26 mouse cellular contexts compared by ENCODE assay signal in genomic region chr17:45144656-45145055, GRCm38 (mm10).
A peak's percentile ranks its signal among the peaks of the same experiment; 100 is the strongest.
DNase-seq lines count a peak whose midpoint lies in the region; ATAC-seq lines count a peak whose summit lies in the region.
"Had no signal": no experiment of that assay in that cellular context is flagged by ENCODE, and none has a peak within 500 bp of the region (broad histone marks: within the 10 kb centered on the region; RNA-seq: fewer than 3 reads in every experiment).

No protein-coding gene starts in this region.

- no peaks in the 10 kb centered on the region for H3K36me3 ChIP-seq in hindbrain, embryonic 15.5 days
- H3K36me3 ChIP-seq in hindbrain, embryonic 10.5 days = no peaks in the 10 kb centered on the region
- H3K36me3 ChIP-seq in limb, embryonic 15.5 days = no peaks in the 10 kb centered on the region
- H3K36me3 ChIP-seq: forebrain, embryonic 15.5 days; heart, embryonic 12.5 days; kidney, embryonic 15.5 days; midbrain, embryonic 15.5 days; neural tube, embryonic 12.5 days had no signal

- peak; percentile 36 to 44 for DNase-seq in cerebellum, postnatal 14 days
- no peak for DNase-seq in cerebellum, adult 11 months
- DNase-seq in hindbrain, embryonic 10.5 days (ENCODE audit: low spot score) = no peak
- peak; percentile 27 for DNase-seq in ovary, postnatal 36 days (ENCODE audit: low spot score)
- DNase-seq in ovary, postnatal 10 days (ENCODE audit: low spot score) = no peak
- DNase-seq in retina, embryonic 14.5 days (ENCODE audit: low spot score) = no peak
- DNase-seq: adrenal gland, postnatal 25 days; cerebellum, adult 8-10 months; heart, adult 2 months; heart, postnatal 4 days; kidney, adult 18-20 months; kidney, postnatal 25 days; liver; lung, adult 2 months; lung, postnatal 10 days; retina, postnatal 1 day; right cerebral cortex, postnatal 14 days; thymus, postnatal 14 days had no signal

- 0 out of 2 replicates have a peak overlapping the region, but pooled peaks have one; percentile 37 for H3K27ac ChIP-seq in hindbrain, embryonic 15.5 days (replicated peaks)
- H3K27ac ChIP-seq in hindbrain, embryonic 10.5 days = no peak overlapping the region
- peak overlapping the region; percentile 28; the same call in 1 of the 2 replicates for H3K27ac ChIP-seq in limb, embryonic 15.5 days
- H3K27ac ChIP-seq: forebrain, embryonic 15.5 days; heart, adult 2 months; kidney, embryonic 15.5 days; liver, embryonic 14.5 days; midbrain, embryonic 15.5 days; neural tube, embryonic 12.5 days had no signal

- H3K4me1 ChIP-seq in hindbrain, embryonic 15.5 days (replicated peaks) = no peaks in the 10 kb centered on the region
- H3K4me1 ChIP-seq in hindbrain, embryonic 10.5 days (replicated peaks) = no peaks in the 10 kb centered on the region
- peaks cover 19% of the 10 kb centered on the region for H3K4me1 ChIP-seq in limb, embryonic 15.5 days
- H3K4me1 ChIP-seq: forebrain, embryonic 15.5 days; heart, embryonic 12.5 days; kidney, embryonic 15.5 days; midbrain, embryonic 15.5 days; neural tube, embryonic 12.5 days had no signal

- no peaks in the 10 kb centered on the region for H3K27me3 ChIP-seq in hindbrain, embryonic 15.5 days
- H3K27me3 ChIP-seq in hindbrain, embryonic 10.5 days (ENCODE audit: insufficient read depth, poor library complexity, severe bottlenecking) = no peaks in the 10 kb centered on the region
- peaks cover 16% of the 10 kb centered on the region; the same call in 1 of the 2 replicates for H3K27me3 ChIP-seq in limb, embryonic 15.5 days
- H3K27me3 ChIP-seq: forebrain, embryonic 15.5 days; heart, embryonic 12.5 days; kidney, embryonic 15.5 days; midbrain, embryonic 15.5 days; neural tube, embryonic 12.5 days had no signal

- no peak for ATAC-seq in hindbrain, embryonic 15.5 days (ENCODE audit: low FRiP score, low read depth)
- no peak for ATAC-seq in limb, embryonic 15.5 days (ENCODE audit: insufficient number of reproducible peaks, low FRiP score, low TSS enrichment, low read depth)
- ATAC-seq: forebrain, embryonic 15.5 days; midbrain, embryonic 15.5 days had no signal

- no peak overlapping the region for H3K4me2 ChIP-seq in hindbrain, embryonic 15.5 days
- no peak overlapping the region for H3K4me2 ChIP-seq in limb, embryonic 15.5 days
- H3K4me2 ChIP-seq: forebrain, embryonic 15.5 days; heart, embryonic 12.5 days; kidney, embryonic 15.5 days; midbrain, embryonic 15.5 days; neural tube, embryonic 12.5 days had no signal

- no peak overlapping the region for H3K4me3 ChIP-seq in hindbrain, embryonic 15.5 days
- no peak overlapping the region for H3K4me3 ChIP-seq in hindbrain, embryonic 10.5 days
- no peak overlapping the region for H3K4me3 ChIP-seq in limb, embryonic 15.5 days
- H3K4me3 ChIP-seq: forebrain, embryonic 15.5 days; heart, adult 2 months; heart, embryonic 12.5 days; kidney, embryonic 15.5 days; midbrain, embryonic 15.5 days; neural tube, embryonic 12.5 days had no signal

- WGBS in hindbrain, embryonic 15.5 days = 79% methylated on average over 14 of the region's 14 CpGs
- WGBS in hindbrain, embryonic 10.5 days = 90% methylated on average over 14 of the region's 14 CpGs
- 52% methylated on average over 14 of the region's 14 CpGs for WGBS in limb, embryonic 15.5 days

- no peak overlapping the region for H3K9ac ChIP-seq in hindbrain, embryonic 15.5 days
- no peak overlapping the region for H3K9ac ChIP-seq in limb, embryonic 15.5 days
- H3K9ac ChIP-seq: forebrain, embryonic 15.5 days; heart, embryonic 12.5 days; kidney, embryonic 15.5 days; liver, embryonic 14.5 days; midbrain, embryonic 15.5 days; neural tube, embryonic 12.5 days had no signal

- H3K9me3 ChIP-seq in hindbrain, embryonic 15.5 days = no peaks in the 10 kb centered on the region
- H3K9me3 ChIP-seq in hindbrain, embryonic 10.5 days = no peaks in the 10 kb centered on the region
- H3K9me3 ChIP-seq in limb, embryonic 15.5 days = no peaks in the 10 kb centered on the region
- H3K9me3 ChIP-seq: forebrain, embryonic 15.5 days; kidney, embryonic 15.5 days; midbrain, embryonic 15.5 days; neural tube, embryonic 12.5 days had no signal

Comparison
In these comparisons a context has a peak if more than half of its experiments do, and no peak if none do; other contexts are left out.
1. DNase-seq: peak in cerebellum, postnatal 14 days (2 of 2) and ovary, postnatal 36 days (single experiment); none in cerebellum, adult 11 months (single experiment), hindbrain, embryonic 10.5 days (single experiment), ovary, postnatal 10 days (single experiment) and retina, embryonic 14.5 days (single experiment).